Mouse (Mus musculus) thymus, adult 2 months (tissue): ENCODE data around the gene Baz2b. TPM values are rescaled to one million over a fixed set of nuclear protein-coding genes. Genes with fewer than 3 reads are reported as not detected.

Experiments used
- DNase-seq: peaks from one replicate; pipeline ENCODE4 v3.0.0; 2021
- H3K27ac ChIP-seq: fragments of 200-500 bp; 2 replicates; pipeline ENCODE4 v1.5.1; 2012; ENCODE audit warnings: low read length, control low read depth; ENCODE audit not compliant: control insufficient read depth, insufficient read depth
- H3K27me3 ChIP-seq: fragments of 200-500 bp; 2 replicates; pipeline ENCODE4 v1.6.1; 2012; ENCODE audit warnings: mild to moderate bottlenecking, low read length, moderate library complexity, mixed read lengths; ENCODE audit not compliant: control insufficient read depth, insufficient read depth
- H3K36me3 ChIP-seq: fragments of 200-500 bp; 2 replicates; pipeline ENCODE4 v1.6.1; 2012; ENCODE audit warnings: mild to moderate bottlenecking, low read length, moderate library complexity; ENCODE audit not compliant: control insufficient read depth, insufficient read depth
- H3K4me1 ChIP-seq: fragments of 200-500 bp; replicated peaks from 2 replicates; pipeline ENCODE4 v1.6.1; 2012; ENCODE audit warnings: low read length; ENCODE audit not compliant: control insufficient read depth, insufficient read depth
- H3K4me3 ChIP-seq: fragments of 200-500 bp; 2 replicates; pipeline ENCODE4 v1.5.1; 2012; ENCODE audit warnings: mild to moderate bottlenecking, low read length, control low read depth, moderate library complexity; ENCODE audit not compliant: control insufficient read depth, insufficient read depth
- CTCF ChIP-seq: fragments of 200-500 bp; IDR thresholded peaks from 2 replicates; pipeline ENCODE4 v1.5.1; 2012; ENCODE audit warnings: mild to moderate bottlenecking, control low read depth, low read length, moderate library complexity, borderline replicate concordance; ENCODE audit not compliant: control insufficient read depth, poor library complexity, insufficient read depth; ENCODE audit errors: extremely low read depth
- POLR2A ChIP-seq: fragments of 200-500 bp; IDR thresholded peaks from 2 replicates; pipeline ENCODE4 v1.6.1; 2012; ENCODE audit warnings: mild to moderate bottlenecking, low read length, control low read depth, moderate library complexity; ENCODE audit not compliant: control insufficient read depth, poor library complexity, insufficient read depth; ENCODE audit errors: extremely low read depth
- WGBS: fragments of 180-500 bp; shearing (Covaris S2); methylation state at CpG from one replicate; pipeline ENCODE4 v1.1.7; 2018; 5-methylcytosine and 5-hydroxymethylcytosine counted together
- polyA plus RNA-seq: library from polyadenylated mRNA; depleted of rRNA; stranded (reverse); fragments of >200 nt; gene quantifications from 2 replicates; pipeline ENCODE4 v1.2.3, GENCODE M21; 2012

The Baz2b gene
- polyA plus RNA-seq, 1 experiment: 25.9 TPM

- DNase-seq: no peak
- no peak overlapping the region for H3K4me3 ChIP-seq
- peaks cover 11% of the 10 kb centered on the region for H3K4me1 ChIP-seq
- TF ChIP-seq POLR2A (no peak), CTCF (no peak)
- H3K27ac ChIP-seq: no peak overlapping the region
- no peaks in the 10 kb centered on the region for H3K27me3 ChIP-seq
- whole genome bisulfite sequencing: 49% methylated on average over 5 of the region's 5 CpGs
- H3K36me3 ChIP-seq: no peaks in the 10 kb centered on the region
Observed at GRCm38 (mm10) chr2:60070938-60071337, 138.7 kb downstream of the Baz2b start.

DNA sequence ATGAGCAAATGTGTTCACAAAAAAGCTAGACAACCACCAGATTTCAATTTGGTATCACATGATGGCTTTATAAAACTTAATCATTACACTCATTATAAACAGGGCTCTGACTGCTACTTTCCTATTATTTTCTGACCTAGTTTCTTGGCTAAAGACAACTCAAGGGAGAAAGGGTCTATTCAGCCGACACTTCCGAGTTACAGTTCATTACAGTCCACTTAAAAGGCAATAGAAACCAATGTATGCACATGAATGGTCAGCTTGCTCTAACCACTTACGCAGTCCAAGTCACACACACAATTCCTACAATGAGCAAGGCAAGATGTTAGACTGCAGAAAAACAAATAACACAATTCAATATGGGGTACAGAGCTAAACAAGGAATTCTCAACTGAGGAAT lies 141.2 kb downstream of the Baz2b start:
- TF ChIP-seq POLR2A (no peak), CTCF (no peak)
- DNase-seq: no peak
- WGBS: 97% methylated on average over 3 of the region's 3 CpGs
- Histone ChIP-seq H3K4me1 (peaks cover 9% of the 10 kb centered on the region), H3K27ac (no peak overlapping the region), H3K4me3 (no peak overlapping the region), H3K27me3 (no peaks in the 10 kb centered on the region), H3K36me3 (0 out of 2 replicates have a peak, but pooled peaks cover 4% of the 10 kb centered on the region)

- Histone ChIP-seq H3K4me3 (no peak overlapping the region), H3K27me3 (no peaks in the 10 kb centered on the region), H3K27ac (no peak overlapping the region), H3K4me1 (no peaks in the 10 kb centered on the region), H3K36me3 (0 out of 2 replicates have a peak, but pooled peaks cover 4% of the 10 kb centered on the region)
- TF ChIP-seq POLR2A (no peak), CTCF (no peak)
- no peak for DNase-seq
- over 99% methylated on average over 5 of the region's 5 CpGs for WGBS
Observed at GRCm38 (mm10) chr2:60065415-60065814, 144.2 kb downstream of the Baz2b start.

DNA sequence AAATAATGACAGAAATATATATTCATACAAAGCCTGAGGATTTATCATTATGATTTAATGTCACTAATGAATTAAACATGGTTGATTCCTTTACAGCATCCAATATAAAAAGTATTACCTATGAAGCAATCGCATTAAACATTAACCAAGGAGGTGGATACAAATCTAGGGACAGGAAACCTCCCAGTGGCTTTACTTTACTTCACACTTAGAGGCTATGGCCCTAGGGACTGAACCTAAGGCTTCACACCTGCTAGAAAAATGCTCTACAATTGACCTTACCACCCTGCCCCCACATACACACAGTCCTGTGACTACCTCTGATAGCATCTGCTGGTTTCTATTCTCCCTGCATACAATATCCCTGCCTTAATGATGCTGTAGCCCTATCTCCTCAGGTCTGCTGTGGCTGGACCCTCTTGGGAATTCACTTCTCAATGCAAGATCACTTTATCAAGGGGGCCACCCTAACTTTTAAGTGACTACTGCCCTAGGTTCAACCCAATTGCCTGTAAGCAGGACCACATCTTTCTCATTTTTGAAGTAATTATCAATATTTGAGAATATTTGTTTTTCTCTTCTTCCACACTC lies 149.4 kb downstream of the Baz2b start:
- Histone ChIP-seq H3K27me3 (no peaks in the 10 kb centered on the region), H3K36me3 (0 out of 2 replicates have a peak, but pooled peaks cover 4% of the 10 kb centered on the region), H3K4me3 (no peak overlapping the region), H3K4me1 (peaks cover 6% of the 10 kb centered on the region), H3K27ac (no peak overlapping the region)
- 98% methylated on average over 1 of the region's 1 CpGs for WGBS
- no peak for TF ChIP-seq POLR2A
- no peak for TF ChIP-seq CTCF
- DNase-seq: no peak

DNA sequence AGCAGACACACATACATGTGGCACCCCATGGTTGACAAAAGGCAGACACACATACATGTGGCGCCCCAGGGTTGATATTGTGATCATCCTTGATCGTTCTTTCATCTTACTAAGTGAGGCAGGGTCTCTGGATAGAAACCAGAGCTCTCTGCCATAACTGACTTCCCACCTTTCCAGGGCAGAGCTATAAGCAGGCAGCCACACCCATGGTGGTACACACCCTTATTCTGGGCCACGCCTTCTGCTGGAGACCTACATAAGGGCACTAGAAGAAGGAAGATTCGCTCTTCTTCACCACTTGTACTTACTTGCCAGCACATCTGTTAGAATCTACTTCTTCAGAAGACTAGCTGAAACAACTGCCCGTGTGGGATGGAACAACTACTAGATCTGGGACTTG lies 150.3 kb downstream of the Baz2b start:
- H3K36me3 ChIP-seq: 0 out of 2 replicates have a peak, but pooled peaks cover 3% of the 10 kb centered on the region
- H3K4me1 ChIP-seq: peaks cover 6% of the 10 kb centered on the region
- no peaks in the 10 kb centered on the region for H3K27me3 ChIP-seq
- H3K27ac ChIP-seq: no peak overlapping the region
- TF ChIP-seq POLR2A (no peak), CTCF (no peak)
- WGBS: 98% methylated on average over 5 of the region's 5 CpGs
- no peak for DNase-seq
- no peak overlapping the region for H3K4me3 ChIP-seq

DNA sequence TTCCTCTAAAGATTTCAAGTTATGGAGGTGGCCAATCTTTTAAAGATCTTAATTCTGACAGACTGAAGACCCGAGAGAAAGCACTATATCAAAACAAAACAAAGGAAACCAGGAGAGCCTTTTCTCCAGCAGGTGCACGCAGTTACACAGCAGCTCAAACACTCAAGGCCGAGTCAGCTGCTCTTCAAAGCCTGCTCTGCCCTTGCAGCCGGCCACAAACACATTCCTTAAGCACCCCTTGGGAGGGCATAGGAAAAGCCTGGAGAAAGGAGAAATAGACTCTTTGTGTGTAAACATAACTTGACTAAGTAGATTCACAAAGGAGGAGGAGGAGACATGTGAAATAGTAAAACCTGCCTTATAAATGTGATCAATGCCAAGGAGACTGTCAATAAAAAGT lies 153.6 kb downstream of the Baz2b start:
- no peak overlapping the region for H3K4me3 ChIP-seq
- peaks cover 10% of the 10 kb centered on the region for H3K4me1 ChIP-seq
- H3K27ac ChIP-seq: no peak overlapping the region
- WGBS: 5% methylated on average over 4 of the region's 4 CpGs
- no peak for DNase-seq
- no peaks in the 10 kb centered on the region for H3K36me3 ChIP-seq
- TF ChIP-seq POLR2A (no peak), CTCF (no peak)
- no peaks in the 10 kb centered on the region for H3K27me3 ChIP-seq
